Mouse (Mus musculus) heart, adult 2 months (tissue): ENCODE results near the gene Anapc5.

Experiments
- CTCF ChIP-seq: fragments of 200-600 bp; IDR thresholded peaks from 2 replicates; pipeline ENCODE4 v1.8.1; 2022; ENCODE audit warnings: antibody characterized with exemption, mild to moderate bottlenecking, moderate library complexity
- EP300 ChIP-seq: fragments of 200-500 bp; IDR thresholded peaks from 2 replicates; pipeline ENCODE4 v1.6.1; 2011; ENCODE audit warnings: low read depth, low read length, control low read depth; ENCODE audit not compliant: insufficient read depth
- POLR2A ChIP-seq: fragments of 200-500 bp; IDR thresholded peaks from 2 replicates; pipeline ENCODE4 v1.6.1; 2011; ENCODE audit warnings: mild to moderate bottlenecking, low read depth, low read length, control low read depth; ENCODE audit not compliant: insufficient read depth

- TF ChIP-seq CTCF (no peak), POLR2A (no peak), EP300 (no peak)
These were observed 42.6 kb downstream of the Anapc5 start for GRCm38 (mm10) chr5:122778231-122779226.
